Mouse (Mus musculus) lung, embryonic 15.5 days (tissue): ENCODE data around the gene Gorasp1. TPM values are rescaled to one million over a fixed set of nuclear protein-coding genes. Genes with fewer than 3 reads are reported as not detected.
A peak's percentile ranks its signal among the peaks of the same experiment; 100 is the strongest.

Experiments
- ATAC-seq: fragments of 200-750 bp; cut with Nextera tagmentation; 2 replicates; pipeline ENCODE4 v1.8.0; 2017; ENCODE audit warnings: moderate number of reproducible peaks, borderline replicate concordance; ENCODE audit not compliant: low FRiP score, low TSS enrichment; ENCODE audit errors: extremely low read depth
- H3K27ac ChIP-seq: fragments of 300-500 bp; sonication (generic); 2 replicates; pipeline ENCODE4 v1.5.1; 2015; ENCODE audit warnings: moderate library complexity, mild to moderate bottlenecking, inconsistent platforms
- H3K27me3 ChIP-seq: fragments of 300-500 bp; sonication (generic); 2 replicates; pipeline ENCODE4 v1.6.1; 2015; ENCODE audit warnings: inconsistent platforms
- H3K36me3 ChIP-seq: fragments of 300-500 bp; sonication (generic); 2 replicates; pipeline ENCODE4 v1.6.1; 2015; ENCODE audit warnings: inconsistent platforms
- H3K4me1 ChIP-seq: fragments of 300-500 bp; sonication (generic); 2 replicates; pipeline ENCODE4 v1.6.1; 2015; ENCODE audit warnings: inconsistent platforms
- H3K4me2 ChIP-seq: fragments of 300-500 bp; sonication (generic); 2 replicates; pipeline ENCODE4 v1.6.1; 2015; ENCODE audit warnings: inconsistent platforms, mild to moderate bottlenecking, moderate library complexity
- H3K4me3 ChIP-seq: fragments of 300-500 bp; sonication (generic); 2 replicates; pipeline ENCODE4 v1.5.1; 2015; ENCODE audit warnings: mild to moderate bottlenecking, inconsistent platforms
- H3K9ac ChIP-seq: fragments of 300-500 bp; sonication (generic); 2 replicates; pipeline ENCODE4 v1.6.1; 2015; ENCODE audit warnings: inconsistent platforms
- H3K9me3 ChIP-seq: fragments of 300-500 bp; sonication (generic); 2 replicates; pipeline ENCODE4 v1.6.1; 2016; ENCODE audit warnings: inconsistent platforms
- WGBS: fragments of 180-500 bp; shearing (Covaris S2); methylation state at CpG from one replicate; pipeline ENCODE4 v1.1.7; 2015; 5-methylcytosine and 5-hydroxymethylcytosine counted together
- polyA plus RNA-seq: library from polyadenylated mRNA; unstranded; fragments of >200 nt; fragmentation: Nextera tagmentation; extraction: Ambion mirVana; gene quantifications from 2 replicates; pipeline ENCODE4 v1.2.1, GENCODE M21; 2015

Gene Gorasp1
- polyA plus RNA-seq, 1 experiment from 2014 or later = 35.6 TPM

DNA sequence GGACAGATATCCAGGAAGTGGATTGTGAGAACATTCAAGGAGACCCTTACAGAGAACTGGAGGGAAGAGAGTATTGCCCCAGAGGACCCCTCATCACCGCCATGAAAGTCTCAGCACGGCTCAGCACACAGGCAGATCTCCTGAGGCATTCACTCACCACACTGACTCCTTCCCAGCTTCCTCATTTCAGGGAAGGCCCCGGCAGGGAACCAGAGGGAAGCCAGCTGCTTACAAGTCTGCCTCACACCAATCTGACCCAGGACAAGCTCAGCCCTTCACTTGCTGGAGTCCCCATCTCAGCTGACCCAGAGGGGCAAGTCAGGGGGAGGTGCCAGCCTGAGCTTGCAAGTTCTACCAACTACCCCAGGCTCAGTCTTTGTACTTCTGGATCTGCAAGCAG is 11.4 kb upstream of the Gorasp1 start:
- peaks cover 9% of the 10 kb centered on the region for H3K4me1 ChIP-seq
- H3K36me3 ChIP-seq = no peaks in the 10 kb centered on the region
- no peak overlapping the region for H3K4me2 ChIP-seq
- H3K4me3 ChIP-seq = no peak overlapping the region
- no peaks in the 10 kb centered on the region for H3K9me3 ChIP-seq
- no peaks in the 10 kb centered on the region for H3K27me3 ChIP-seq
- H3K9ac ChIP-seq = no peak overlapping the region
- H3K27ac ChIP-seq = no peak overlapping the region
- ATAC-seq = no peak
- 37% methylated on average over 3 of the region's 3 CpGs for WGBS

DNA sequence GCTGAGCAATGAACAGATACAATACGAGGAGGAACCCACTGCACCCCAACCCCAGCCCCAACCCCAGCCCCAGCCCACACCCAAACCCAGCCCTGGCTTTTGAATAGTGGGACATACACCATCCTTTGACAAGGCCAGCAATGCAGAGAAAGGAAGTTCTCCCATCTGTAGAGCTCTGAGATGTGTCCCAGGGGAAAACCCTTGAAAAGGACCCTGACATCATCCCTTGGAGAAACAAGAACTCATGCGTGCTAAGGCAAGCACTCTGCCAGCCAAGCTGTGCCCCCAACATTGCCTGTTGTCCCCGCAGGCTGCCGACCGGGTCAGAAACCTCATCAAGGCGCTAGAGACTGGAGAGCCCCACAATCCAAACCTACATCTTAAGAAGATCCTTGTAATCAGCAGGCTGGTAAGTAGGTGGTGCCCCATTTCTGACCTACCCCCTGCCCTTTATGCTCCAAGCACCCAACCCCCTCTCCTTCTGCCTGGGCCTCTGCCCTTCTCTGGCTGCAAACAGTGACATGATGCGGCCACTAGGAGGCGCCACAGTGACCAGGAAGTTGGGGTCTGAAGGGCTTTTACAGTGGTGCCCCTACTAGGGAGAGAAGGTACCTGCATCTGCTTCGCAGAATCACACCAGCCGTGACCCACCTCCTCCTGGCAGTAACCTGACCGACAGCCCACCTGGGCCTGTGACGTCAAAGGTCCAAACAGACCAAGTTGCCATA is 8.0 kb upstream of the Gorasp1 start:
- no peaks in the 10 kb centered on the region for H3K9me3 ChIP-seq
- WGBS = 68% methylated on average over 12 of the region's 12 CpGs
- ATAC-seq = no peak
- no peak overlapping the region for H3K4me3 ChIP-seq
- no peak overlapping the region for H3K9ac ChIP-seq
- H3K4me2 ChIP-seq = no peak overlapping the region
- H3K36me3 ChIP-seq = no peaks in the 10 kb centered on the region
- H3K27ac ChIP-seq = no peak overlapping the region
- peaks cover 13% of the 10 kb centered on the region for H3K4me1 ChIP-seq
- no peaks in the 10 kb centered on the region for H3K27me3 ChIP-seq

DNA sequence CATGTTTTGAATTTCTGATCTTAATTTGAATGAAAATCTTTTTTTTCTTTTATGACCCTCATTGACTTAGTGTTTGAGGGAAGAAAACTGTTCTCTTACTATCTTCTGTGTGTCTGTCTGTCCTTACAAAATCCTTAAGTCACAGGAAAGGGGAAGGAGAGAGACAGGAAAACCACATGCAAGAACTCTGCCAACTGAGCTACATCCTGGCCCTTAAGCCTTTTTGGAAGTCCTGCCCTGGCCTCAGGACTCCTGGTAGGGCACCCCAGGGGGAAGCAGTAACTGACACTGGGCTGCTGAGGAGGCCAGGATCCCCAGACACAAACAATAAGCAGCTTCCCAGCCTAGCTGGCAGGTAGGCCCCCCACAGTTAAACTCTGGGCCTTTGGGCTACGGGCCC is 6.0 kb upstream of the Gorasp1 start:
- H3K27ac ChIP-seq = no peak overlapping the region
- H3K4me2 ChIP-seq = no peak overlapping the region
- no peaks in the 10 kb centered on the region for H3K27me3 ChIP-seq
- no peak for ATAC-seq
- 77% methylated on average over 1 of the region's 1 CpGs for WGBS
- H3K4me1 ChIP-seq = peaks cover 13% of the 10 kb centered on the region
- H3K4me3 ChIP-seq = no peak overlapping the region
- H3K9ac ChIP-seq = no peak overlapping the region
- H3K36me3 ChIP-seq = no peaks in the 10 kb centered on the region
- H3K9me3 ChIP-seq = no peaks in the 10 kb centered on the region

DNA sequence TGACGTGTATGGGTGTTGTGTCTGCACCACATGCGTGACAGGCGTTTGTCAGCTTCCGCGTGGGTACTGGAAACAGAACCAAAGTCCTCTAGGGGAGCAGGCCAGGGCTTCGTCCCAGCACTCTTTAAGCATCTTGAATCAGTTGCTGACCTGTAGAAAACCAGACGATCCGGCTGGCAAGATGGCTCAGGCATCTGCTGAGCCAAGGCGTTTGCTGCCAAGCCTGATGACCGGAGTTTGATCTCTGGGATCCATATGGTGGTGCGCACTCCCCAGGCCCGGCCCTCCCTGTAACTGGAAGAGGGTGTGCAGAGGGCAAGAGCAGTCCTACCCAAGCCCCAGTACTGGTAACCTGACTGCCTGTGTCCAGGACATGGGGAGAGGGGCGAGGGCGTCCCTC is 4.5 kb upstream of the Gorasp1 start:
- H3K27me3 ChIP-seq = no peaks in the 10 kb centered on the region
- no peaks in the 10 kb centered on the region for H3K9me3 ChIP-seq
- H3K27ac ChIP-seq = no peak overlapping the region
- no peak for ATAC-seq
- H3K4me3 ChIP-seq = no peak overlapping the region
- 73% methylated on average over 14 of the region's 14 CpGs for WGBS
- no peak overlapping the region for H3K9ac ChIP-seq
- no peak overlapping the region for H3K4me2 ChIP-seq
- H3K36me3 ChIP-seq = no peaks in the 10 kb centered on the region
- peaks cover 19% of the 10 kb centered on the region for H3K4me1 ChIP-seq

DNA sequence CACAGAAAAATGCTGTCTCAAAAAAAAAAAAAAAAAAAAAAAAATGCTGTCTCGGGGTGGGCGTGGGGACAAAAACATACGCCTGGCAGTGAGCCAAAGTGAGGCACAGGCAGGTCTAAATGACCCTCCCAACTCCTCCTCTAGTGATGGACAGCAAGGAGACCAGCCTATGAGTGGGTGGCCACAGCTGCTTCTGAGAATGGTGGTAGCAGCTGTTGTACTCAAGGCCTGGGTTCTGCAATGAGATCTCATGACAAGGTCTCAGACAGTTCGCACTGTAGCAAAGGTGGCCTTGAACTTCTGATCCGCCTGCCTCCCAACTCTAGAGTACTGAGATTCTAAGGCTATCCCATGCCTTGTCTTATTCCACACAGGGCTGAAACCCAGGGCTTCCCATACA is 4.0 kb upstream of the Gorasp1 start:
- H3K4me2 ChIP-seq = no peak overlapping the region
- H3K27ac ChIP-seq = no peak overlapping the region
- H3K4me1 ChIP-seq = peaks cover 23% of the 10 kb centered on the region
- H3K4me3 ChIP-seq = no peak overlapping the region
- 73% methylated on average over 5 of the region's 5 CpGs for WGBS
- H3K27me3 ChIP-seq = no peaks in the 10 kb centered on the region
- no peaks in the 10 kb centered on the region for H3K9me3 ChIP-seq
- no peak for ATAC-seq
- H3K36me3 ChIP-seq = no peaks in the 10 kb centered on the region
- H3K9ac ChIP-seq = no peak overlapping the region

DNA sequence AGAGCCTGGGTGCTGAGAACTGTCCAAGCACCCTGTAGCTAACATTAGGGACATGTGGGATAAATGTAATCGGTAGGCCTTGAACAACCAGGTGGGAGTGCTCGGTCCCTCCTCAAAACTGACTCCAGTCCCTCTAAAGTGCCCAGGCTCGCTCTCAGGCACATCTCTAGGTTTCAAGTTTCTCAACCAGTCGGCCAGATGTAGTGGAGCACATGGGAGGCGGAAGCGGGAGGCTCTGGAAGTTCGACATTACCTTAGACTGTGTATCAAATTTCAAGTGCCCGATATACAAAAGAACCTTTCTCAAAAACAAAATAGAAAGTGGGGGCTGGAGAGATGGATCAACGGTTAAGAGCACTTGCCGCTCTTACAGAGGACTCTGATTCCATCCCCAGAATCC is 2.3 kb upstream of the Gorasp1 start:
- H3K9ac ChIP-seq = no peak overlapping the region
- no peak overlapping the region for H3K27ac ChIP-seq
- 58% methylated on average over 10 of the region's 10 CpGs for WGBS

DNA sequence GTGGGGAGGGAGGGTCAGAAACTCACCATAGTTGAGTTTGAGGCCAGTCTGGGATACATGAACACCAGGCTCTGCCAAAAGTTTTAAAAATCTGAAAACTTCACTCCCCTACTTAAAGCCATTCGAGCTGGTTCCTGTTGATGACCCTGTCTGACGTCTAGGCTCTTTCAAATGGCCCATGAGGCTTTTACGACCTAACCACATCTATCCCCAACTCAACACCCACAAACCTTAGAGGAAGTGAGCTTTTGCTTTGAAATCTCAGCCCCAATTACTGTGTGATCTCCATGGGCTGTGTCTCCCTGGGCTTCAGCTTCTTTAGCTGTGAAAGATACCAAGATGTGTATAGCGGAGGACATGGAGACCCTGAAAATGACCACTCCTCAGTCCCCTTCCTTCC is 1.1 kb upstream of the Gorasp1 start:
- Histone ChIP-seq H3K36me3 (no peaks in the 10 kb centered on the region), H3K9ac (no peak overlapping the region), H3K27me3 (no peaks in the 10 kb centered on the region), H3K4me1 (peaks cover 26% of the 10 kb centered on the region), H3K27ac (no peak overlapping the region), H3K4me3 (no peak overlapping the region), H3K9me3 (no peaks in the 10 kb centered on the region), H3K4me2 (no peak overlapping the region)
- ATAC-seq = no peak
- 85% methylated on average over 4 of the region's 4 CpGs for WGBS

More for the DNA sequence above, 2.3 kb upstream of the Gorasp1 start:
- ATAC-seq = no peak
- H3K4me3 ChIP-seq = no peak overlapping the region
- no peaks in the 10 kb centered on the region for H3K36me3 ChIP-seq
- no peaks in the 10 kb centered on the region for H3K27me3 ChIP-seq
- H3K9me3 ChIP-seq = no peaks in the 10 kb centered on the region
- H3K4me2 ChIP-seq = no peak overlapping the region
- peaks cover 26% of the 10 kb centered on the region for H3K4me1 ChIP-seq

DNA sequence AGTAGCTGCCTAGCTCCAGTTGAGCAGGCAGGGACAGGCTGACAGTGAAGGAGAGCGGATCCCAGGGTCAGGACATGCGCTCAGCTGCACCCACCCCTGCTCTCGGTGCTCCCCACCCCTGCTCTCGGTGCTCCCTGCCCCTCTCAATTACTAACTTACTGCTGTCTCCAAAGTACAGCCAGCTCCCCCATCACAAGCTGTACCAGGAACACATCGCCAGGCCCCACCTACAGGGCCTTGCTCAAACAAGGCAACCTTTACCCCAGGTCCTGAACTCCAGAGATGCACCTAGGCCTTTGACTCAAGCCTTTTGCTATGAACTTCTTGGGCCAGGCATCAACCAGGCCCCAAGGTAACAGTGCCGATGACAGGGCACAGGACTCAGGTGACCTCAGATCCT is 3.7 kb downstream of the Gorasp1 start:
- no peak for ATAC-seq
- Histone ChIP-seq H3K4me1 (peaks cover 13% of the 10 kb centered on the region), H3K4me2 (no peak overlapping the region), H3K27me3 (no peaks in the 10 kb centered on the region), H3K36me3 (peaks cover 31% of the 10 kb centered on the region), H3K27ac (no peak overlapping the region), H3K4me3 (no peak overlapping the region), H3K9ac (no peak overlapping the region), H3K9me3 (no peaks in the 10 kb centered on the region)
- 89% methylated on average over 6 of the region's 6 CpGs for WGBS

DNA sequence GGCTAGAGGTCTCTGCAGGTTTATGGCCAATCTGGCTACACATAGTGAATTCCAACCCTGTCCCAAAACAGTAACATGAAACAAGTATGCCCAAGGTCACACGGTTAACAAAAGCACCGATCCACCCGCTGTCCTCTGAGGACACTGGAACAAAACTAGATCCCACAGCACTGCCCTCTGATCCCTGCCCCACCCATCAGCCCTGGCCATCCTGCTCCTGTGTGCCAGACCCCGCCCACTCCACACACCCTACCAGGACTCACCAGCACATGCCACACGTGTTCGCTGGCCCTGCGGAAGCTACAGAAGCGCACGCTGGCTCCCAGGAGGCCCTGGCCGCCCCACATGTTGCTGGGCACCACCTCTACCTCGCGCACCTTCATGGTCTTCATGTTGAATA is 5.0 kb downstream of the Gorasp1 start:
- Histone ChIP-seq H3K4me1 (peaks cover 12% of the 10 kb centered on the region), H3K4me3 (no peak overlapping the region), H3K9ac (no peak overlapping the region), H3K9me3 (no peaks in the 10 kb centered on the region), H3K36me3 (peaks cover 43% of the 10 kb centered on the region), H3K4me2 (no peak overlapping the region), H3K27me3 (no peaks in the 10 kb centered on the region), H3K27ac (no peak overlapping the region)
- WGBS = 87% methylated on average over 12 of the region's 12 CpGs
- ATAC-seq = no peak

DNA sequence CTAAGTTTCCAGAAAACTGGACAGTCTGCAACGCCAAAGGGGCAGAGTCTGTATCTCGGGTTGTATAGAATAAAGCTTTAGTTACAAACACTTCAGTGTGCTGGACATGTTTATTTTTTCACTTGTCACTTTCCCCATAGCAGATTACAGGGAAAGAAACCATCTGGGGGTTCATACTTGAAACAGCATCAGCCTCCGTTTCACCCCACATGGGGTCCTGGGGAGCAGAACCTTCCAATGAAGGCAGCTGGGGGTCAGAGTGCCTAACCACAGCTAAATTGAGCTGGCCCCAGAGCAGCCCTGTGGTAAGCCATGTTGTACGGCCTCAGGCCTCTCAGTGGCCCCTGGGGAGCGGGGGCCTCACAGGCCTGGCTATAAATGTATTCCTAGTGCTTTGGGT is 10.9 kb downstream of the Gorasp1 start:
- Histone ChIP-seq H3K9me3 (no peaks in the 10 kb centered on the region), H3K9ac (no peak overlapping the region), H3K27ac (peak overlapping the region; percentile 94), H3K4me2 (0 out of 2 replicates have a peak overlapping the region, but pooled peaks have one; percentile 38), H3K4me3 (no peak overlapping the region), H3K4me1 (peaks cover 25% of the 10 kb centered on the region), H3K36me3 (peaks cover 66% of the 10 kb centered on the region), H3K27me3 (no peaks in the 10 kb centered on the region)
- WGBS = 37% methylated on average over 5 of the region's 5 CpGs
- ATAC-seq = peak; percentile 79

DNA sequence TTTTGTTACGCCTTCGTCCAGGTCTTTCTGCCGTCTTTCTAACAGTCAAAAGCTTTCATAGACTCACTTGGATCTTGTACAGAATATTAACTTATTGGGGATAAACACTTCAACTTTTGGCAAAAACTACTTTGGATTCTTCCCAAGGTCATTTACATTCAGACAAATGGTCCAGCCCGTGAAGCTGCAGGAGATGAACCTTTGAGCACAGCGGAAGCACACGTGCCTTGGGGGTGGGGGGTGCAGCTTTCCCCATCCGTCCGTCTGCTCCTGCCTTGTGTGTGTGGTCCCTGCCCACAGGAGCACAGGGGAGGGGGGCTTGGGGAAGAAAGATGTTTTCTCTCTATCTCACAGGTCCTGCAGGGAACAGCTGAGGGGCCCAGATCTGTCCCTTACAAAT is 11.6 kb downstream of the Gorasp1 start:
- Histone ChIP-seq H3K27ac (peak overlapping the region; percentile 94), H3K4me3 (no peak overlapping the region), H3K27me3 (no peaks in the 10 kb centered on the region), H3K9ac (no peak overlapping the region), H3K4me1 (peaks cover 25% of the 10 kb centered on the region), H3K9me3 (no peaks in the 10 kb centered on the region), H3K4me2 (peak overlapping the region; percentile 38; the same call in 1 of the 2 replicates), H3K36me3 (peaks cover 68% of the 10 kb centered on the region)
- peak; percentile 78 for ATAC-seq
- WGBS = 51% methylated on average over 8 of the region's 8 CpGs

DNA sequence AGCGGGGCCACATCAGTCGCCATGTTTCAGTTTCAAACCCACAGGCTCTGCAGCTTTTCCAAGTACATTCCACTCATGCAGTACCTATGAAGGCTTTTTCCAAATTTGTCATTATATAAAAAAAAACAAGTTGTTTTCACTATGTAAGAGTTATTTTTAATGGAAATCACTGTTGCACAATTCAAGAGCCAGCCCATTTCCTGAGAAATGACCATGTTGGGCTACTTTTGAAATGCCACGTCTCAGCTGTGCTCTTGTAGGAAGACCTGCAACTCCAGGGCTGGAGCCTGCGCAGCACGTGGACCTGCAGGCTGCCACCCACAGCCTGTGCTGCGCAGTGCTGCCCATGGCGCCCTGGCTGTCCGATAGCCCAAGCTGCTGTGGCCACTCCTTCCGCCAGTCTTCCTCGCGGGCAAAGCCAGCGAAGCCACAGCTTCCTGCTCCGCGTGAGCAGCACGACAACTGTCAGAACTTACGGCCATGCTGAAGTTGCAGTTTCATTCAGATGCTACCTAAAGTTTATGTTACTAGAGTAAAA is 12.2 kb downstream of the Gorasp1 start:
- Histone ChIP-seq H3K27ac (peak overlapping the region; percentile 94), H3K9ac (no peak overlapping the region), H3K4me3 (no peak overlapping the region), H3K4me2 (peak overlapping the region; percentile 38; the same call in 1 of the 2 replicates), H3K9me3 (no peaks in the 10 kb centered on the region), H3K36me3 (peaks cover 68% of the 10 kb centered on the region), H3K27me3 (no peaks in the 10 kb centered on the region), H3K4me1 (peaks cover 25% of the 10 kb centered on the region)
- peak; percentile 56; the same call in 1 of the 2 replicates for ATAC-seq
- 58% methylated on average over 16 of the region's 16 CpGs for WGBS
